Mouse (Mus musculus) heart, embryonic 15.5 days (tissue): ENCODE measurements at regions not wholly inside any gene's neighbourhood (a gene's known extent, or its start where the extent isn't known, plus 50 kb on each side); places are given as distances from the start of the nearest gene placed in this dataset.
A peak's percentile ranks its signal among the peaks of the same experiment; 100 is the strongest.

ENCODE experiments used
- ATAC-seq: fragments of 200-750 bp; cut with Nextera tagmentation; replicated peaks from 2 replicates; pipeline ENCODE4 v1.8.0; 2017; ENCODE audit warnings: low read depth, moderate TSS enrichment; ENCODE audit not compliant: insufficient number of reproducible peaks, insufficient read depth, low FRiP score
- H3K27ac ChIP-seq: fragments of 300-500 bp; sonication (generic); 2 replicates; pipeline ENCODE4 v1.5.1; 2015; ENCODE audit warnings: mild to moderate bottlenecking, inconsistent platforms
- H3K27me3 ChIP-seq: fragments of 300-500 bp; sonication (generic); 2 replicates; pipeline ENCODE4 v1.6.1; 2015; ENCODE audit warnings: inconsistent platforms
- H3K36me3 ChIP-seq: fragments of 300-500 bp; sonication (generic); 2 replicates; pipeline ENCODE4 v1.6.1; 2015; ENCODE audit warnings: mild to moderate bottlenecking, inconsistent platforms
- H3K4me1 ChIP-seq: fragments of 300-500 bp; sonication (generic); replicated peaks from 2 replicates; pipeline ENCODE4 v1.6.1; 2015; ENCODE audit warnings: inconsistent platforms
- H3K4me2 ChIP-seq: fragments of 300-500 bp; sonication (generic); 2 replicates; pipeline ENCODE4 v1.6.1; 2015; ENCODE audit warnings: inconsistent platforms, mild to moderate bottlenecking, moderate library complexity
- H3K4me3 ChIP-seq: fragments of 300-500 bp; sonication (generic); 2 replicates; pipeline ENCODE4 v1.5.1; 2015; ENCODE audit warnings: mild to moderate bottlenecking, inconsistent platforms
- H3K9ac ChIP-seq: fragments of 300-500 bp; sonication (generic); 2 replicates; pipeline ENCODE4 v1.6.1; 2015; ENCODE audit warnings: mild to moderate bottlenecking, inconsistent platforms
- H3K9me3 ChIP-seq: fragments of 300-500 bp; sonication (generic); replicated peaks from 2 replicates; pipeline ENCODE4 v1.6.1; 2016; ENCODE audit warnings: inconsistent platforms
- WGBS: fragments of 180-500 bp; shearing (Covaris S2); methylation state at CpG from one replicate; pipeline ENCODE4 v1.1.7; 2015; ENCODE audit warnings: mixed read lengths; 5-methylcytosine and 5-hydroxymethylcytosine counted together

DNA sequence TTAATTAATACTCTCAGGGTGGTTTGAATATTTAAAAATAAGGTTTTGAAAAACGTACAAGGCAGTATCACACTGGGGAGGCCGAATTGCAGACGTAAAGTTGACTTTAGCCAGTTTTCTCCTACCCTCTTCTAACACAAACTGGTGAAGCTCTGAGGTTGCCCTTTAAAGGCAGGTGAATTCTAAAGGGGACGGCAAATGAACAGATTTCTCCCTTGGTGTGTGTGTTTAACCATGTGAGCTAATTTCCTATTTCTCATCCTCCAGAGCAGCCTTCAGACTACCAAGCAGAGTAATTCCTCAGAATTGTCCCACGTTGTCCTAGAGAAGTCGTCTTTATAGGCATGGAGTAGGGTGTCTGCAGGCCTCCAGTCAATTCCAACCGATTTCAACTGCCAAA, 143.1 kb upstream of the Adgrl4 start:
- H3K9me3 ChIP-seq, result no peaks in the 10 kb centered on the region
- 68% methylated on average over 7 of the region's 7 CpGs for WGBS
- H3K4me2 ChIP-seq, result no peak overlapping the region; the same call in 1 of the 2 replicates
- ATAC-seq, result no peak
- no peaks in the 10 kb centered on the region for H3K36me3 ChIP-seq
- no peak overlapping the region for H3K9ac ChIP-seq
- peak overlapping the region; percentile 9; the same call in 1 of the 2 replicates for H3K27ac ChIP-seq
- H3K4me1 ChIP-seq, result no peaks in the 10 kb centered on the region
- no peak overlapping the region for H3K4me3 ChIP-seq
- H3K27me3 ChIP-seq, result no peaks in the 10 kb centered on the region

DNA sequence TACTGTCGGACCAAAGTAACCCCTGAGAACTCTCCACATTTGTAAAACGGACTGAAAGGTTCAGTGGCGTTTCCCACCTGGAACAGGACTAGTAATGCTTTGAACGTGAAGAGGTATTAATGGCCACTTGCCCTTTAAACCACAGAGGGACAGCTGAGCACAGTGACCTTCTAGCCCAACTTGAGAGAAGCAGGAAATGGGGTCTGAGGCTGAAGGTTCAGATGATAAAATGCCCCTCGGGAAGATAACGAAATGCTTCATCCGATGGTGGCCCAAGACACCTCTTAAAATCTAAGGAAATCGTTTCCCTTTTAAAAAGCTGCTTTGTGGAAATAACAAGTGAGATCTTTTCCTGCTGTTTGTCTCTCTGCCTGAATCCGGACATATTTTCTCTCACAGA, 142.7 kb upstream of the Adgrl4 start:
- no peak for ATAC-seq
- H3K9me3 ChIP-seq, result no peaks in the 10 kb centered on the region
- no peaks in the 10 kb centered on the region for H3K36me3 ChIP-seq
- H3K4me2 ChIP-seq, result no peak overlapping the region
- no peaks in the 10 kb centered on the region for H3K4me1 ChIP-seq
- no peak overlapping the region for H3K4me3 ChIP-seq
- 0 out of 2 replicates have a peak overlapping the region, but pooled peaks have one; percentile 9 for H3K27ac ChIP-seq
- H3K27me3 ChIP-seq, result no peaks in the 10 kb centered on the region
- H3K9ac ChIP-seq, result no peak overlapping the region
- WGBS, result 57% methylated on average over 9 of the region's 9 CpGs

DNA sequence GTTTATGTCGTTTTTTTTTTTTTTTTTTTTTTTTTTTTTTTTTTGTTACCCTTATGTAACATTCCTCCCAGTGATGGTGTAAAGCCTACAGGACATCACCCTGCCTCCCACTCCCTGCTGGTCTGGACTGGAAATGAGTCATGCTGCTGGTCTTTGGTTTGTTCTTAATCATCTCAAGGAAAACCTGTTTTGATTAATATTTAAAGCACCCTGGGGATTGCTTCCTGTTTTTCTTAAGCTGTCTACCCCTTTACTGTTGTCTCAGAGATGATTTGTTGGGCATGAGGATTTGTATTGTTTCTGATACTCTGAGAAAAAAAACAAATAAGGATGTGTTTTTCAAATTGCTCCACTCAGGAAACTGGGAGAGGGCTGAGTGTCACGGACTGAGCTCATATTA, 139.4 kb upstream of the Adgrl4 start:
- H3K9me3 ChIP-seq, result no peaks in the 10 kb centered on the region
- H3K27ac ChIP-seq, result no peak overlapping the region
- no peaks in the 10 kb centered on the region for H3K36me3 ChIP-seq
- no peak overlapping the region for H3K4me3 ChIP-seq
- no peaks in the 10 kb centered on the region for H3K4me1 ChIP-seq
- no peak for ATAC-seq
- no peaks in the 10 kb centered on the region for H3K27me3 ChIP-seq
- no peak overlapping the region for H3K4me2 ChIP-seq
- no peak overlapping the region for H3K9ac ChIP-seq
- WGBS, result 53% methylated on average over 2 of the region's 2 CpGs

DNA sequence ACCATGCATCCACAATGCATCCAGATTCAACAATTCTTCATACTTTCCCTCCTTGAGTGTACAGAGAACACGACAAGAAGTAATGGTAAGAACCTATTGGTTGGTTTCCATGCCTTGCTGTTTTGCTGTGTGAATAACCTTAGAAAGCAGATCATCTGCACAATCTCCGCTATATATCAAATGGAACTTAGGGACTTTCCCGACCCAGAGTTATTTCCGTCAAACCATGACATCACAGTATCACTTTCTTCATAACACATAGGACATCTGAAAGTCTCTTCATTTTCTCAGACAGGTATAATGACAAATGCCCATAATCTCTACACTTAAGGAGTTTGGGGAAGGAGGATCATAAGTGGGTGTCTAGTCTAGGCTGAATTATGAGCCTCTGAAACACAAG, 132.3 kb upstream of the Adgrl4 start:
- no peak overlapping the region for H3K27ac ChIP-seq
- no peak overlapping the region for H3K4me2 ChIP-seq
- no peak overlapping the region for H3K4me3 ChIP-seq
- H3K36me3 ChIP-seq, result no peaks in the 10 kb centered on the region
- H3K4me1 ChIP-seq, result no peaks in the 10 kb centered on the region
- WGBS, result 82% methylated on average over 4 of the region's 4 CpGs
- no peak overlapping the region for H3K9ac ChIP-seq
- no peaks in the 10 kb centered on the region for H3K9me3 ChIP-seq
- no peaks in the 10 kb centered on the region for H3K27me3 ChIP-seq
- no peak for ATAC-seq

DNA sequence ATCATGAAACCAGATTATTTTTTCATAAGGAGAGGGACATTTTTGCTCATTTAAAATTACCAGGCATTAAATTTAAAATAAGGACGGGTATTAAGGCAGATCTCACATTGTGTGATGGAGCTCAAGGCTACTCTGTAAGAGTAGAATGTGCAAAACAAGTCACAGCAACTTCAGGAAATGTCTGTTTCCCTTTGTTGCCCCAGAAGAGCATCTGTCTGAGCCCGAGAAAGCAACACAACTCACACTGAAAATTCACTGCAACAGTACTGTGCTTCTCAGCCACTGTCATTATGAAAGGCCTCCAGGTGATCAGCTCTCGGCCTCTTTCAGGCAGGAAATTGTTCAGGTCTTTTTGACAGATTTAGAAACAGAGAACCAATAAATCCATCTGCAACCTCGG, 129.7 kb upstream of the Adgrl4 start:
- no peaks in the 10 kb centered on the region for H3K9me3 ChIP-seq
- H3K4me2 ChIP-seq, result no peak overlapping the region
- H3K4me1 ChIP-seq, result no peaks in the 10 kb centered on the region
- H3K9ac ChIP-seq, result no peak overlapping the region
- no peaks in the 10 kb centered on the region for H3K27me3 ChIP-seq
- no peaks in the 10 kb centered on the region for H3K36me3 ChIP-seq
- no peak overlapping the region for H3K4me3 ChIP-seq
- ATAC-seq, result no peak
- WGBS, result 49% methylated on average over 4 of the region's 4 CpGs
- H3K27ac ChIP-seq, result no peak overlapping the region

DNA sequence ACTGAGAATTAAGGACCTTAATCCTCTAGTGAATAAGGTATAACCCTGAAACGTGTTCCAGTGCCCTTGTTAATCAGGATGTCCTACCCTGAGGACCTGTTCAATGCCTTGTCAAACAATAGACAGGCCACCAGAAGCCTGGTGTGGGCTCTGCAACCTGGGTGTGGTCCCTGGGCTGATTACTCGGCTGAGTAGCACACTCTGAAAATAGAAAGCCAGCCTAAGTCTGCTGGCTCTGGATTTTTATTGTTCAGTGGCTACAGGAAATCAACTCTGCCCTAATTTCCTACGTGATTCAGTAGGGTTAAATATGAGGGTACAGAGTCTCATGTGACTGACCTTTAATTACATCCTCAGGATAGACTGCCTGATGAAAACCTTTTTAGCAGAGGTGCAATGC, 113.9 kb upstream of the Adgrl4 start:
- 15% methylated on average over 3 of the region's 3 CpGs for WGBS
- peak; percentile 64; the same call in 1 of the 2 replicates for ATAC-seq
- peaks cover 4% of the 10 kb centered on the region for H3K4me1 ChIP-seq

DNA sequence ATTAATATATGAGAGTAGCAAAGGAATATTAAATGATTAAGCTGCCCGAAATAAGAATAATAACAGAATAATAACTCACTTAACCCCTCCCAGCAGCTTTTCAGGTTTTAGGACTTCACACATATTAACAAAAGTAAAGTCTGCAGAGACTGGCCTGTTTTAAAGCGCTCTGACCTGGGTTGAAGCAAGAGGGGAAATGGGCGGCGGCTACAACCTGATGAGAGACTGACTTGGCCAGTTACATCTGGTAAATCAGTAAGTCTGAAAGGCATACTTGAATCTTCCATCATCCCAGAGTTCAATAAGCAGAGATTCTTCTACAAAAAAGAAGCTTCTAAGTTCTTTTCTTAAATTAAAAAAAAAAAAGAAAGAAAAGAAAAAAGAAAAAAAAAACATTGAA, 107.9 kb upstream of the Adgrl4 start:
- no peak for ATAC-seq
- Histone ChIP-seq H3K27me3 (no peaks in the 10 kb centered on the region), H3K9ac (no peak overlapping the region), H3K4me2 (no peak overlapping the region), H3K36me3 (no peaks in the 10 kb centered on the region), H3K4me1 (peaks cover 5% of the 10 kb centered on the region; the same call in 1 of the 2 replicates), H3K27ac (no peak overlapping the region), H3K9me3 (no peaks in the 10 kb centered on the region), H3K4me3 (no peak overlapping the region)
- 81% methylated on average over 4 of the region's 4 CpGs for WGBS

More for the DNA sequence above, 113.9 kb upstream of the Adgrl4 start:
- Histone ChIP-seq H3K36me3 (no peaks in the 10 kb centered on the region), H3K27me3 (no peaks in the 10 kb centered on the region), H3K27ac (no peak overlapping the region), H3K9me3 (no peaks in the 10 kb centered on the region), H3K4me2 (no peak overlapping the region), H3K9ac (no peak overlapping the region), H3K4me3 (no peak overlapping the region)

DNA sequence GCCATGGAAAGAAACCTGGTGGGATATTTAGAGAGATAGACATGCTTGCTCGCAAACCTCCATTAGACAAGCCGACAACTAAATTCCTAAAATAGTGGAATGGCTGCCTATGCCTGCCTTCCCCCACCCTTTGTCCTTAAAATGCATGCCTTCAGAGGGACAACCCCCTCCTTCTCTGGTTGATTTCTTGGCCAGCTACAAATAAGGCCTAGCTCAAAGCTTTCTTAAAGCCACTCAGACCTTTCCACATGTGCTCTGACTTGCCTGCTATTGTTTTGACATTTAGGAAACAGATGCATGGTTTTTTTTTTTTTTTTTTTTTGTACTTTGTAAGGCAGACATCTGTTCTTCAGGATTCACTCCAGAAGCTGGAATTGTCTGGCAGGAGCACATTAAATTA, 105.8 kb upstream of the Adgrl4 start:
- no peak overlapping the region for H3K9ac ChIP-seq

DNA sequence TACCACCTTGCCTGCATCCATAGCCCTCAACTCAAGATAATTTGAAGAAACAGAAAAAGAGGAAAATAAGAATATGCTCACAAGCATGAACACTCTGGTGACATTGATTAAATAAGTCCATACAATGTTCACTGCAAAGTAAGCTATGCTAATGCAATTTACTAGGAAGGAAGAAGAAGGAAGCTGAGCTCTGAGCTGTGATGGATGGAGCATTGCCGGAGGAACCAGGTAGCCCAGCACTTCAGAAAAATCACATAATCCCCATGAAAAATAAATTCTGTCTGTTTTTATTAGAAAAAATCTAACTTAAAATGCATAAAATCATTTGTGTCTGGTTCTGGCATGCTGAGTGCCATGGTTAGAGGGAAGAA, 105.4 kb upstream of the Adgrl4 start:
- Histone ChIP-seq H3K4me1 (peaks cover 5% of the 10 kb centered on the region; the same call in 1 of the 2 replicates), H3K36me3 (no peaks in the 10 kb centered on the region), H3K27ac (0 out of 2 replicates have a peak overlapping the region, but pooled peaks have one; percentile 31), H3K9ac (no peak overlapping the region), H3K9me3 (no peaks in the 10 kb centered on the region), H3K4me2 (no peak overlapping the region), H3K27me3 (no peaks in the 10 kb centered on the region), H3K4me3 (no peak overlapping the region)
- ATAC-seq, result no peak
- 78% methylated on average over 1 of the region's 1 CpGs for WGBS

More for the DNA sequence above, 105.8 kb upstream of the Adgrl4 start:
- Histone ChIP-seq H3K27me3 (no peaks in the 10 kb centered on the region), H3K36me3 (no peaks in the 10 kb centered on the region), H3K4me2 (no peak overlapping the region), H3K4me1 (peaks cover 5% of the 10 kb centered on the region; the same call in 1 of the 2 replicates), H3K4me3 (no peak overlapping the region), H3K9me3 (no peaks in the 10 kb centered on the region), H3K27ac (0 out of 2 replicates have a peak overlapping the region, but pooled peaks have one; percentile 31)
- 36% methylated on average over 2 of the region's 2 CpGs for WGBS
- ATAC-seq, result no peak

DNA sequence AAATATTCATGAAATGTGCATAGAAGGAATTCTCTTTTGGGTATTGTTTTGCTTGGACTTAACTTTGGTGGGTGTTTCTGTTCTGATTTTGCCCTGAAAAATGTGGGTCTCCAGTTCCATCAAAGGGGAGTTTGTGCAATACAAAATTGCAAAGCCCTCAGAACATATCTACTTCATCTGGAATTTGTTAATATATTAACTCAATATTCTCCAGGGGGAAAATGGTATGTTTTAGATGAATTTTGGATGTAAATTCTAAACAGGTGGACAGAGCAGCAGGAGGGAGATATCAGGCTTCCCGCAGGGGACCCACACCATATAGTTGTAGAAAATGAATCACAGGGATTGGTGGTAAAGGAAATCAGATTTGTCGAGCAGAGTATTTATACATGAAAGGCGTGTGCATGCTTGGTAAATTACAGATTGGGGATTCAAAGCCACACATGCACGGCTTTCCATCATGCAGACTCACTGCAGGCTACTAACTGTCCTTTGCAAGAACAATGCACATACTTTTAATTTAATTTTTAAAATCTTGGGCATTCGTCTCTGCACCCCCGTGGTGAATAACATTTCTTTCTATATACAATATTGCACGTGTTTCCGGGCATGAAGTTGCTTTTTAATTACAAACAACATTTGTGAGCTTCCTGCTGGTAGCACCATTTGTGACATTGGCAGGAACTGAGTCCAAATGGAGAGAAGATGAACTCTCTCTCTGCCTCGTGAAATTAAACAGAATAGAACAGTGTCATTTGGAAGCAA, 104.8 kb upstream of the Adgrl4 start:
- Histone ChIP-seq H3K4me3 (no peak overlapping the region), H3K36me3 (no peaks in the 10 kb centered on the region), H3K4me1 (peaks cover 5% of the 10 kb centered on the region; the same call in 1 of the 2 replicates), H3K27ac (no peak overlapping the region), H3K27me3 (no peaks in the 10 kb centered on the region), H3K9me3 (no peaks in the 10 kb centered on the region), H3K9ac (no peak overlapping the region), H3K4me2 (no peak overlapping the region)
- no peak for ATAC-seq
- 80% methylated on average over 9 of the region's 9 CpGs for WGBS

DNA sequence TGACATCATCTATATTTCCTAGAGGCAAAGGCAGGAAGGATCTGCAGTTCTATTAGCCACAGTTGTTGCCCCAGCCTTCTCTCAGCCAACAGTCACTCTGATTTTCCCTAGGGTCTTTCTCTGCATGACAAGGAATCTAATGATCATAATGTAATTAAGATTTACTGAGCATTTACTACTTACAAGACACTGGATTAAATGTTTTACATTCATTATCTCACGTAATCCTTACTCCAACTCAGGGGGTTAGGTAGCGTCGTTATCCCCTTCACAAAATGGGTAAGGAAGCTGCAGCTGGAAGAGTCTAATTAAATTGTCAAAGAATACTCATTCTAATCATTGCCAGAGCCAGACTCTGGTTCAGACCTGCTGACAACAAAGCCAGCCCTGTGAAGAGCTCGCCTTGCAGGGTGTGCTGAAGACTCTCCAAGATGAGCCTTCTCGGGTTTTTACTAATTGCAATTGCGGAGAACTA, 103.8 kb upstream of the Adgrl4 start:
- no peak overlapping the region for H3K27ac ChIP-seq
- no peaks in the 10 kb centered on the region for H3K9me3 ChIP-seq
- ATAC-seq, result no peak
- H3K27me3 ChIP-seq, result no peaks in the 10 kb centered on the region
- H3K36me3 ChIP-seq, result no peaks in the 10 kb centered on the region
- no peak overlapping the region for H3K9ac ChIP-seq
- 64% methylated on average over 6 of the region's 6 CpGs for WGBS
- peaks cover 5% of the 10 kb centered on the region; the same call in 1 of the 2 replicates for H3K4me1 ChIP-seq
- H3K4me3 ChIP-seq, result no peak overlapping the region
- no peak overlapping the region for H3K4me2 ChIP-seq
